Mouse (Mus musculus) embryo, embryonic 9.5 days (tissue): ENCODE results near the gene Tas2r140.

ENCODE experiments used
- DNase-seq: peaks from one replicate; pipeline ENCODE4 v3.0.0-alpha.2; 2017; ENCODE audit errors: extremely low spot score

Gene Tas2r140

DNA sequence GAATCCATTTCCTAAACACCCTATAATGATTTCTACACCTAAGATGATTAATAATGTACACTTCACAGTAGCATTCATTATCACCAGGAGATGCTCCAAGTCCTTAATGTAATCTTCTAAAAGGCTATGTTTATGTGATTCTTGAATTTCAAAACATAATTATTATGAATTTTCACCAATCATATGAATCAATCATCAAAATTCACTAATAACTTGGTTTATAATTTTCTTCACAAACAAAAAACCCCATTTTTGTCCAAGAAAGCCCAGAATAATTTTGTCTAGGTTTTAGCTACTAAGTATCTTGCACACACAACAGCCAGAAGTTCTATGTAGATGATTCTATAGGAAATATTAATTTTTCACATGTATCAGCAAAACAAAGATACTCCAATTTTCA lies at the start of gene Tas2r140:
Tas2r140 (minus strand) TSS at position 101 of the 400 bp plus-strand sequence.
- no peak for DNase-seq

GRCm38 (mm10) chr6:133104609-133104921 lies 48.9 kb upstream of the Tas2r140 start, which contains the start of gene Smim10l1:
TSS of gene Smim10l1 (plus strand) at chr6:133104909.
- DNase-seq: no peak

- no peak for DNase-seq
Observed at GRCm38 (mm10) chr6:133102430-133102829, 46.8 kb upstream of the Tas2r140 start.

GRCm38 (mm10) chr6:133092226-133092625 lies 36.6 kb upstream of the Tas2r140 start:
- DNase-seq: no peak

DNA sequence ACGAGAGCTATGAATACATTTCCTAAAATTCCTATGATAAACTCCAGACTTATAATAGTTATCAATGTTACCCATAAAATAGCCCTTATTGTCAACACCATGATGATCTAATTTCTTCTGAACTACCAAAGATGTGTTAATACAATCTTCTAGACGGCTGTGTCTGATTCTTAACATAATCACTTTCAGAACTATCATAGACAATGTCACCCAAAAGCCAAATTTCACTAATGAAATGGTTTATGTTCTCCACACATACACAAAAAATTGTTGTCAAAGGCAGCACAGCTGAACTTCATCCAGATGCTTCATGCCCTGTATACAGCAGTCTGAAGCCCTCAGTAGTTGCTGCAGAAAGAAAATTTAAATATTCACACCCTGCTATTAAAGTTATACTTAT lies 18.6 kb downstream of the Tas2r140 start, which contains the start of gene Tas2r103:
Tas2r103 (minus strand) TSS at position 101 of the 400 bp plus-strand sequence.
- no peak for DNase-seq
